Mouse (Mus musculus): ENCODE measurements around the gene Slc15a3. TPM values are rescaled to one million over a fixed set of nuclear protein-coding genes. Genes with fewer than 3 reads are reported as not detected.

Gene Slc15a3
- polyA plus RNA-seq, 1 experiment = 10.1 TPM

- WGBS = 44% methylated on average over 5 of the region's 5 CpGs
- no peak for DNase-seq (ENCODE audit: low read depth, low spot score)
These were observed 28.6 kb downstream of the Slc15a3 start for GRCm38 (mm10) chr19:10867946-10868622.

- no peak for DNase-seq (ENCODE audit: low read depth, low spot score)
- 3% methylated on average over 17 of the region's 17 CpGs for WGBS
These were observed 29.2 kb downstream of the Slc15a3 start for GRCm38 (mm10) chr19:10868623-10869141.

- under 1% methylated on average over 41 of the region's 43 CpGs for WGBS
- no peak for DNase-seq (ENCODE audit: low read depth, low spot score)
These were observed 29.8 kb downstream of the Slc15a3 start for GRCm38 (mm10) chr19:10869241-10869885.

GRCm38 (mm10) chr19:10869886-10870527 is 30.5 kb downstream of the Slc15a3 start, which contains the start of gene Tmem132a:
Tmem132a (minus strand) TSS chr19:10869940.
- WGBS = 3% methylated on average over 8 of the region's 8 CpGs

GRCm38 (mm10) chr19:10870676-10871075 is 31.1 kb downstream of the Slc15a3 start:
- no peak for DNase-seq (ENCODE audit: low read depth, low spot score)
- 92% methylated on average over 3 of the region's 3 CpGs for WGBS

More at GRCm38 (mm10) chr19:10869886-10870527, 30.5 kb downstream of the Slc15a3 start, which contains the start of gene Tmem132a:
- no peak for DNase-seq (ENCODE audit: low read depth, low spot score)

DNA sequence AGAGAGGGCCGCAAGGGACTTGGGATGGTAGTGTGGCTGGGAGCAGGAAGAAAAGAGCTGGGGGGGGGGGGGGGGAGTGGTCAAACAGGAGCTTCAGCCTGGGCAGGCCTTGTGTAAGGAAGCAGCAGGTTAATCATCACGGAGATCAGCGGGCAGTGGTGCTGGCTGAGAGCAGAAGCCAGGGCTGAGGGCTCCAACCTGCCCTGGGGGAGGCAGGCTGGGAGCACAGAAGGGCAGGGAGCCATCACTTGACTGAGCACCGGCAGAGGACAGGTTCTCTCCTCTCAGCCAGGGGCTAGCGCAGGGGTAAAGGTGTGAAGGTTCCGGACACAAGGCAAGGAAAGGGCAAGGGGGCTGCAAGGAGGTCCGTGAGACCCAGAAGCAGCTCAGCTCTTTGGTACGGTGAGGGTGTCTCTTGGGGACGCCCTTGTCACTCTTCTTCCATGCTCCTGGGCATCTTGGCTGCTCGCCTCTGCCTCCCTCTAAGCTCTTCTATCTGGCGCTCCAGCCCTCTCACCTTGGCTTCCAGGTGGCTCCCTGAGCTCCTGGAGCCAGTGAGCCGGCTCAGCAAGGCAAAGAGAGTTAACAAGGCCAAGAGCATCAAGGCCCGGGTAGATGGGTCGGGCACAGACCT is 31.9 kb downstream of the Slc15a3 start:
- WGBS = 78% methylated on average over 14 of the region's 14 CpGs

GRCm38 (mm10) chr19:10878201-10878837 is 38.8 kb downstream of the Slc15a3 start:
- no peak for DNase-seq (ENCODE audit: low read depth, low spot score)
- WGBS = 77% methylated on average over 7 of the region's 7 CpGs

More for the DNA sequence above, 31.9 kb downstream of the Slc15a3 start:
- DNase-seq (ENCODE audit: low read depth, low spot score) = no peak

- no peak for DNase-seq (ENCODE audit: low read depth, low spot score)
- 10% methylated on average over 7 of the region's 7 CpGs for WGBS
These were observed 40.8 kb downstream of the Slc15a3 start for GRCm38 (mm10) chr19:10880085-10880974.

- no peak for DNase-seq (ENCODE audit: low read depth, low spot score)
- 0% methylated on average over 14 of the region's 14 CpGs for WGBS
These were observed 41.5 kb downstream of the Slc15a3 start for GRCm38 (mm10) chr19:10880975-10881425.

- WGBS = under 1% methylated on average over 49 of the region's 49 CpGs
- DNase-seq (ENCODE audit: low read depth, low spot score) = peak; percentile 90
These were observed 42.1 kb downstream of the Slc15a3 start, which contains the start of gene Tmem109 for GRCm38 (mm10) chr19:10881426-10882154. Tmem109 (minus strand) TSS chr19:10882001.

DNA sequence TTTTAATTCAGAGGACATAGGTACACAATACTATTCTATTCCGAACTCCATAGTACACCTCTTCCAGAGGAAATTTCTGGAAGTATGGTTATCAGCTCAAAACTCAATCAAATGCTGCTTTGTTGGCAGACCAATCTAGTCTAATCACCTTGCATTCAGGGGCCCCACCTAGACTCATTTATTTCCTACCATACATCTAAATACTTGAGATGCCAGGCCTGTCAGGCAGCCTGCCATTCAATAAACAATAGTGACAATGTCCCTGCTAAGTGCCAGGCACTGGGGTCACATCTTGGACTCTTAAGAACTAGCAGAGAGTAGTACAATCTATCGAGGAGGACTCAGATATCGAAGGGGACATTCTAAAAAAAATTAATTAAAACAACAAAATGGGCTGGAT is 52.7 kb downstream of the Slc15a3 start:
- 80% methylated on average over 3 of the region's 3 CpGs for WGBS
- no peak for DNase-seq (ENCODE audit: low read depth, low spot score)

GRCm38 (mm10) chr19:10895016-10895528 is 55.5 kb downstream of the Slc15a3 start, which contains the start of gene Prpf19:
Prpf19 (plus strand) TSS chr19:10895231.
- WGBS = under 1% methylated on average over 43 of the region's 43 CpGs
- DNase-seq (ENCODE audit: low read depth, low spot score) = peak; percentile 95

DNA sequence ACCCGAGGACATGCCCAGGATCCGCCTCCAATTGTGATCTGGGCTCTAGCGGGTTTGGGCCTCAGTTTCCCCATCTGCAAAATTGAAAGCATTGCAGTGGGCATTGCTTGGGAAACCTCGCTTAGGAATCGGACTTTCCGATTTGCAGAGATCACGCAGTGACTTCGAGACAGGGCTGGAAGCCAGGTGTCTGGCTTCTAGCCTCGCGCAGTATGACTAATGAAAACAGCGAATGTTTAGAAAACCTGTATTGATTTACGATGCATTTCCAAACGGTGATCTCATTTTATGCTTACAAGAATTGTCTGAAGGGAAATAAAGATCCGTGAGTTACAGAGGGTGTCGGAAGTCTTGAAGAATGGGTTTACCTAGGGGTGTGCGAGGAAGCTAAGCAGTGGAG is 56.2 kb downstream of the Slc15a3 start:
- whole genome bisulfite sequencing = under 1% methylated on average over 16 of the region's 16 CpGs
- no peak for DNase-seq (ENCODE audit: low read depth, low spot score)

- DNase-seq (ENCODE audit: low read depth, low spot score) = no peak
- WGBS = 52% methylated on average over 7 of the region's 7 CpGs
These were observed 57.3 kb downstream of the Slc15a3 start for GRCm38 (mm10) chr19:10896849-10897248.

DNA sequence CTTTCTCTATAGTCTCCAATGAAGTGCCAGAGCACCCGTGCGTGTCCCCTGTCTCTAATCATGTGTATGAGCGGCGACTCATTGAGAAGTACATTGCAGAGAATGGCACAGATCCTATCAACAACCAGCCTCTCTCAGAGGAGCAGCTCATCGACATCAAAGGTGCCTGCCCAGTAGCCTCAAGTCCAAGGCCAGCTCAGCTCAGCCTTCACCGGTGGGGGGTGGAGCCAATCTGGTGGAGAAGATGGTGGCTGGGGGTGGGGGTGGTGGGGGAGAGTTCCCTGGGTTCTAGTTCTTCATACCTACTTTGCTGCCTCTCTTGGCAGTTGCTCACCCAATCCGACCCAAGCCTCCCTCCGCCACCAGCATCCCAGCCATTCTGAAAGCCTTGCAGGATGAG is 58.0 kb downstream of the Slc15a3 start:
- WGBS = 78% methylated on average over 8 of the region's 8 CpGs
- no peak for DNase-seq (ENCODE audit: low read depth, low spot score)

- no peak for DNase-seq (ENCODE audit: low read depth, low spot score)
- 74% methylated on average over 6 of the region's 6 CpGs for whole genome bisulfite sequencing
These were observed 60.8 kb downstream of the Slc15a3 start for GRCm38 (mm10) chr19:10900315-10900714.

DNA sequence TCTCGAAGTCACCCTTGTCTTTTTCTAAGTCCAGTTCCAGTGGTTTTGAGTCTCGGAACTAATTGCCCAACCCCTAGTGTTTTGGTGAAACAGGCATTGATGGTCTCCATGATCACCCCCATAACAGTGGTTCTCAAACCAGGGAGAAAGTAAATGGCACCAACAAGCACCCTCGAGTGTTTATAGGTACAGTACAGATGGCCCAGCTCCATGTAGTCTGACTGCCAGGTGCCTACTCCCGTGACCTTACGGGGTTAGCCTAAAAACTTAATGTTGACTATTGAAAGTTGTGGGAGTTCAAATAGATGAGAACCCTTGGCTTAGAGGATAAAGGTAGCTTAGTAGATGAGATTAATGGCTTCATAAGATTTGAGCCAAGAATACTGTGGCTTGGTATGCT is 61.5 kb downstream of the Slc15a3 start:
- WGBS = 84% methylated on average over 5 of the region's 5 CpGs
- DNase-seq (ENCODE audit: low read depth, low spot score) = no peak
